Mouse (Mus musculus): ENCODE measurements around the gene Dusp3.

DNA sequence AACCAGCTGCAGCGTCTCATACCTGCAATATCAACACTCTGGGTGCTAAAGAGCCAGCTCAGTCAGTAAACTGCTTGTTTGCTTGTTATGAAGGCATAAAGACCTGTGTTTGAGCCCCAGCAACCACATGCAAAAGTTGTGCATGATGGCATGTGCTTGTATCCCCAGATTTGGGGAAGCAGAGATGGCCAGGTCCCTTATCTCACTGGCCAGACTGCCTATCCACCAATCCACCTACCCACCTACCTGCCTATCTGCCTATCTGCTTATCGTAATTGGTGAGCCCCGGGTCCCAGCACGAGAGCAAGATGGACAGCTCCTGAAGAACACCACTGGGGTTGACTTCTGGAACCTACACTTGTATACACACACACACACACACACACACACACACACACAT, 42.5 kb upstream of the Dusp3 start:
- TF ChIP-seq POLR2A (IDR thresholded peaks at IDR 0.05; ENCODE audit: insufficient read length, low read depth) (no peak), TCF3 (IDR thresholded peaks at IDR 0.05; ENCODE audit: insufficient read length, low read depth) (no peak)
